ENCODE assay signal across 11 mouse cellular contexts in the genomic region with DNA sequence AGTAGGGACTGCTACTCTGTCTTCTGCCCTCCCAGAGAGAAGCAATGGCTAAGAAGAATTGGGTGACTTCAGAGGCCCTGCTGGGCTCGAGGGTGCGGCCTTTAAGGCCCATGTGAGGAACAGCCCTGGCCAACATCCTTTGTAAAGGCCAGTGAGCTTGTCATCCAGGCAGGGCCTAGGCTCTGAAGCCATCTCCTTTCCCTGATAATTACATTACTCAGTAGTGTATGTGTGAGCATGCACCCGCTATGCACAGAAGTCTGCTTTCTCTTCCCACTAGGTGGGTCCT. TPM values are rescaled to one million over a fixed set of nuclear protein-coding genes. Genes with fewer than 3 reads are reported as not detected.
DNase-seq lines count a peak whose midpoint lies in the region; ATAC-seq and TF ChIP-seq lines count a peak whose summit lies in the region.
"Had no signal": no experiment of that assay in that cellular context is flagged by ENCODE, and none has a peak within 500 bp of the region (broad histone marks: within the 10 kb centered on the region; RNA-seq: fewer than 3 reads in every experiment).

No protein-coding gene starts in this region.

- WGBS in intestine, embryonic 14.5 days, result 86% methylated on average over 3 of the region's 3 CpGs
- 73% methylated on average over 3 of the region's 3 CpGs for WGBS in intestine, postnatal 0 days
- 51% methylated on average over 3 of the region's 3 CpGs for WGBS in forebrain, embryonic 13.5 days
- 33% methylated on average over 3 of the region's 3 CpGs for WGBS in hindbrain, embryonic 14.5 days
- WGBS in neural tube, embryonic 14.5 days, result 40% methylated on average over 3 of the region's 3 CpGs

- no peak overlapping the region for H3K9ac ChIP-seq in intestine, embryonic 14.5 days (ENCODE audit: low read length)
- no peak overlapping the region for H3K9ac ChIP-seq in intestine, postnatal 0 days (ENCODE audit: low read depth, low read length)
- H3K9ac ChIP-seq in forebrain, embryonic 13.5 days, result no peak overlapping the region
- peak overlapping the region; percentile 34; the same call in 1 of the 2 replicates for H3K9ac ChIP-seq in hindbrain, embryonic 14.5 days
- no peak overlapping the region for H3K9ac ChIP-seq in neural tube, embryonic 14.5 days (replicated peaks; ENCODE audit: low read depth, low read length)

- H3K4me2 ChIP-seq in intestine, embryonic 14.5 days (ENCODE audit: low read length), result no peak overlapping the region
- H3K4me2 ChIP-seq in intestine, postnatal 0 days (replicated peaks; ENCODE audit: low read depth), result no peak overlapping the region
- H3K4me2 ChIP-seq in forebrain, embryonic 13.5 days, result peak overlapping the region; percentile 45
- peak overlapping the region; percentile 41 for H3K4me2 ChIP-seq in hindbrain, embryonic 14.5 days (replicated peaks)
- no peak overlapping the region; the same call in 1 of the 2 replicates for H3K4me2 ChIP-seq in neural tube, embryonic 14.5 days (ENCODE audit: low read depth, low read length)

- no peak for ATAC-seq in intestine, embryonic 14.5 days (replicated peaks; ENCODE audit: low FRiP score, low TSS enrichment, low read depth)
- ATAC-seq in intestine, postnatal 0 days, result no peak
- ATAC-seq in forebrain, embryonic 13.5 days, result no peak
- ATAC-seq in hindbrain, embryonic 14.5 days (ENCODE audit: low FRiP score), result no peak
- ATAC-seq in neural tube, embryonic 14.5 days (ENCODE audit: low read depth), result no peak

- TF ChIP-seq CTCF in intestine, postnatal 0 days (IDR thresholded peaks at IDR 0.05; ENCODE audit: low read depth), result no peak

- no peak for DNase-seq in intestine, embryonic 14.5 days (ENCODE audit: low spot score)
- no peak for DNase-seq in hindbrain, embryonic 14.5 days (ENCODE audit: low spot score)
- DNase-seq in adrenal gland, postnatal 36 days, result no peak
- no peak for DNase-seq in frontal cortex, postnatal 10 days (ENCODE audit: low spot score in 2 of 2)
- DNase-seq in cerebellum, postnatal 25 days, result no peak

- no peak overlapping the region for H3K4me3 ChIP-seq in intestine, embryonic 14.5 days (ENCODE audit: low read depth, low read length)
- no peak overlapping the region for H3K4me3 ChIP-seq in intestine, postnatal 0 days (ENCODE audit: low read depth, low read length)
- no peak overlapping the region for H3K4me3 ChIP-seq in forebrain, embryonic 13.5 days
- no peak overlapping the region for H3K4me3 ChIP-seq in hindbrain, embryonic 14.5 days (replicated peaks; ENCODE audit: low read length)
- H3K4me3 ChIP-seq in neural tube, embryonic 14.5 days (ENCODE audit: low read depth, low read length), result no peak overlapping the region

- H3K27ac ChIP-seq in intestine, embryonic 14.5 days (ENCODE audit: low read depth), result 0 out of 2 replicates have a peak overlapping the region, but pooled peaks have one; percentile 23
- no peak overlapping the region for H3K27ac ChIP-seq in intestine, postnatal 0 days (ENCODE audit: low read depth, low read length)
- H3K27ac ChIP-seq in forebrain, embryonic 13.5 days, result peak overlapping the region; percentile 88
- peak overlapping the region; percentile 81 for H3K27ac ChIP-seq in hindbrain, embryonic 14.5 days
- H3K27ac ChIP-seq in neural tube, embryonic 14.5 days (ENCODE audit: low read depth, low read length), result peak overlapping the region; percentile 70

- peaks cover 18% of the 10 kb centered on the region for H3K4me1 ChIP-seq in intestine, embryonic 14.5 days (replicated peaks; ENCODE audit: control insufficient read depth, insufficient read depth, low read length)
- no peaks in the 10 kb centered on the region for H3K4me1 ChIP-seq in intestine, postnatal 0 days (replicated peaks; ENCODE audit: control insufficient read depth, insufficient read depth, low read length)
- H3K4me1 ChIP-seq in forebrain, embryonic 13.5 days, result peaks cover 67% of the 10 kb centered on the region
- H3K4me1 ChIP-seq in hindbrain, embryonic 14.5 days (replicated peaks; ENCODE audit: control insufficient read depth, insufficient read depth, low read length), result peaks cover 37% of the 10 kb centered on the region
- H3K4me1 ChIP-seq in neural tube, embryonic 14.5 days (ENCODE audit: control insufficient read depth, insufficient read depth, low read length), result peaks cover 21% of the 10 kb centered on the region

- H3K27me3 ChIP-seq in intestine, embryonic 14.5 days (replicated peaks; ENCODE audit: control insufficient read depth, insufficient read depth, low read length), result no peaks in the 10 kb centered on the region
- no peaks in the 10 kb centered on the region for H3K27me3 ChIP-seq in intestine, postnatal 0 days (replicated peaks; ENCODE audit: control insufficient read depth, insufficient read depth, low read length)
- no peaks in the 10 kb centered on the region for H3K27me3 ChIP-seq in forebrain, embryonic 13.5 days
- H3K27me3 ChIP-seq in hindbrain, embryonic 14.5 days (ENCODE audit: control insufficient read depth, insufficient read depth, low read length), result no peaks in the 10 kb centered on the region
- no peaks in the 10 kb centered on the region for H3K27me3 ChIP-seq in neural tube, embryonic 14.5 days (ENCODE audit: control insufficient read depth, insufficient read depth, low read length)

- H3K36me3 ChIP-seq in intestine, embryonic 14.5 days (ENCODE audit: control insufficient read depth, insufficient read depth, low read length), result no peaks in the 10 kb centered on the region
- no peaks in the 10 kb centered on the region; the same call in 1 of the 2 replicates for H3K36me3 ChIP-seq in intestine, postnatal 0 days (ENCODE audit: control insufficient read depth, insufficient read depth)
- H3K36me3 ChIP-seq in forebrain, embryonic 13.5 days (ENCODE audit: poor library complexity, severe bottlenecking), result no peaks in the 10 kb centered on the region
- H3K36me3 ChIP-seq in hindbrain, embryonic 14.5 days (replicated peaks; ENCODE audit: control insufficient read depth, insufficient read depth), result no peaks in the 10 kb centered on the region
- no peaks in the 10 kb centered on the region for H3K36me3 ChIP-seq in neural tube, embryonic 14.5 days (ENCODE audit: control insufficient read depth, insufficient read depth, low read length)

- no peaks in the 10 kb centered on the region for H3K9me3 ChIP-seq in intestine, embryonic 14.5 days (ENCODE audit: control insufficient read depth, low read length)
- H3K9me3 ChIP-seq in intestine, postnatal 0 days (ENCODE audit: control insufficient read depth), result no peaks in the 10 kb centered on the region
- H3K9me3 ChIP-seq in forebrain, embryonic 13.5 days (replicated peaks), result no peaks in the 10 kb centered on the region
- no peaks in the 10 kb centered on the region for H3K9me3 ChIP-seq in hindbrain, embryonic 14.5 days (ENCODE audit: control insufficient read depth, low read length)
- no peaks in the 10 kb centered on the region for H3K9me3 ChIP-seq in neural tube, embryonic 14.5 days (ENCODE audit: control insufficient read depth, low read length)

RNA-seq across cellular contexts. Expression of gene Rfx2, which starts 15.8 kb away (rescaled TPM):
- polyA plus RNA-seq in intestine, embryonic 14.5 days (2014; fragmentation: Nextera tagmentation; extraction: Ambion mirVana), result 4.5 and 4.9 TPM in 2 replicates
- 1.4 and 1.6 TPM in 2 replicates for polyA plus RNA-seq in intestine, postnatal 0 days (2015; fragmentation: Nextera tagmentation; extraction: Ambion mirVana)
- polyA plus RNA-seq in forebrain, embryonic 13.5 days (2015; fragmentation: Nextera tagmentation; extraction: Ambion mirVana), result 5.8 and 6.9 TPM in 2 replicates
- polyA plus RNA-seq in hindbrain, embryonic 14.5 days (2014; fragmentation: Nextera tagmentation; extraction: Ambion mirVana), result 3.3 and 4.3 TPM in 2 replicates
- polyA plus RNA-seq in neural tube, embryonic 14.5 days (2014; fragmentation: Nextera tagmentation; extraction: Ambion mirVana), result 3.6 and 4.6 TPM in 2 replicates
- 1 to 10 TPM; 4.4 to 5.3 TPM for total RNA-seq in adrenal gland, postnatal 36 days (2021)

RNA-seq across cellular contexts. Expression of gene Prr22, which starts 45.0 kb away (rescaled TPM):
- 1.7 and 2.3 TPM in 2 replicates for polyA plus RNA-seq in intestine, embryonic 14.5 days (2014; fragmentation: Nextera tagmentation; extraction: Ambion mirVana)
- polyA plus RNA-seq in intestine, postnatal 0 days (2015; fragmentation: Nextera tagmentation; extraction: Ambion mirVana), result 0.25 and 0.51 TPM in 2 replicates
- 1.2 and 1.3 TPM in 2 replicates for polyA plus RNA-seq in forebrain, embryonic 13.5 days (2015; fragmentation: Nextera tagmentation; extraction: Ambion mirVana)
- 0.76 and 0.78 TPM in 2 replicates for polyA plus RNA-seq in hindbrain, embryonic 14.5 days (2014; fragmentation: Nextera tagmentation; extraction: Ambion mirVana)
- polyA plus RNA-seq in neural tube, embryonic 14.5 days (2014; fragmentation: Nextera tagmentation; extraction: Ambion mirVana), result 0.53 and 0.70 TPM in 2 replicates
- under 1 TPM; 0.26 to 0.60 TPM for total RNA-seq in adrenal gland, postnatal 36 days (2021)

RNA-seq across cellular contexts. Expression of gene Dus3l, which starts 50.4 kb away (rescaled TPM):
- polyA plus RNA-seq in intestine, embryonic 14.5 days (2014; fragmentation: Nextera tagmentation; extraction: Ambion mirVana), result 45.6 and 47.4 TPM in 2 replicates
- 16.1 and 16.6 TPM in 2 replicates for polyA plus RNA-seq in intestine, postnatal 0 days (2015; fragmentation: Nextera tagmentation; extraction: Ambion mirVana)
- polyA plus RNA-seq in forebrain, embryonic 13.5 days (2015; fragmentation: Nextera tagmentation; extraction: Ambion mirVana), result 50.0 and 56.9 TPM in 2 replicates
- polyA plus RNA-seq in hindbrain, embryonic 14.5 days (2014; fragmentation: Nextera tagmentation; extraction: Ambion mirVana), result 76.9 and 81.9 TPM in 2 replicates
- polyA plus RNA-seq in neural tube, embryonic 14.5 days (2014; fragmentation: Nextera tagmentation; extraction: Ambion mirVana), result 79.0 and 81.0 TPM in 2 replicates
- total RNA-seq in adrenal gland, postnatal 36 days (2021), result 10 to 100 TPM; 31.5 to 32.5 TPM

RNA-seq across cellular contexts. Expression of gene Nrtn, which starts 57.7 kb away (rescaled TPM):
- polyA plus RNA-seq in intestine, embryonic 14.5 days (2014; fragmentation: Nextera tagmentation; extraction: Ambion mirVana), result 13.5 and 15.6 TPM in 2 replicates
- 20.6 and 21.0 TPM in 2 replicates for polyA plus RNA-seq in intestine, postnatal 0 days (2015; fragmentation: Nextera tagmentation; extraction: Ambion mirVana)
- 1.7 TPM in 2 replicates for polyA plus RNA-seq in forebrain, embryonic 13.5 days (2015; fragmentation: Nextera tagmentation; extraction: Ambion mirVana)
- polyA plus RNA-seq in hindbrain, embryonic 14.5 days (2014; fragmentation: Nextera tagmentation; extraction: Ambion mirVana), result 2.8 and 3.8 TPM in 2 replicates
- polyA plus RNA-seq in neural tube, embryonic 14.5 days (2014; fragmentation: Nextera tagmentation; extraction: Ambion mirVana), result 1.9 and 2.9 TPM in 2 replicates
- total RNA-seq in adrenal gland, postnatal 36 days (2021), result 1 to 10 TPM; 3.8 to 5.4 TPM
- total RNA-seq: granulocyte monocyte progenitor cell, adult 5-6 weeks had no signal

RNA-seq across cellular contexts. Expression of gene Acsbg2, which starts 59.2 kb away (rescaled TPM):
- not detected in 2 replicates for polyA plus RNA-seq in intestine, embryonic 14.5 days (2014; fragmentation: Nextera tagmentation; extraction: Ambion mirVana)
- not detected in 2 replicates for polyA plus RNA-seq in intestine, postnatal 0 days (2015; fragmentation: Nextera tagmentation; extraction: Ambion mirVana)
- polyA plus RNA-seq in forebrain, embryonic 13.5 days (2015; fragmentation: Nextera tagmentation; extraction: Ambion mirVana), result not detected in 2 replicates
- polyA plus RNA-seq in hindbrain, embryonic 14.5 days (2014; fragmentation: Nextera tagmentation; extraction: Ambion mirVana), result not detected in 2 replicates
- not detected in 2 replicates for polyA plus RNA-seq in neural tube, embryonic 14.5 days (2014; fragmentation: Nextera tagmentation; extraction: Ambion mirVana)
- under 1 TPM; 0.30 to 0.53 TPM for total RNA-seq in adrenal gland, postnatal 36 days (2021)
- total RNA-seq: CH12.LX; granulocyte monocyte progenitor cell, adult 5-6 weeks had no signal
- polyA plus RNA-seq: lung, adult 2 months had no signal

Comparison
In these comparisons a context has a peak if more than half of its experiments do, and no peak if none do; other contexts are left out.
1. H3K4me2 ChIP-seq: peak in forebrain, embryonic 13.5 days (single experiment) and hindbrain, embryonic 14.5 days (single experiment); none in intestine, embryonic 14.5 days (single experiment), intestine, postnatal 0 days (single experiment) and neural tube, embryonic 14.5 days (single experiment).